ENCODE assay signal across 14 mouse cellular contexts in the genomic region with DNA sequence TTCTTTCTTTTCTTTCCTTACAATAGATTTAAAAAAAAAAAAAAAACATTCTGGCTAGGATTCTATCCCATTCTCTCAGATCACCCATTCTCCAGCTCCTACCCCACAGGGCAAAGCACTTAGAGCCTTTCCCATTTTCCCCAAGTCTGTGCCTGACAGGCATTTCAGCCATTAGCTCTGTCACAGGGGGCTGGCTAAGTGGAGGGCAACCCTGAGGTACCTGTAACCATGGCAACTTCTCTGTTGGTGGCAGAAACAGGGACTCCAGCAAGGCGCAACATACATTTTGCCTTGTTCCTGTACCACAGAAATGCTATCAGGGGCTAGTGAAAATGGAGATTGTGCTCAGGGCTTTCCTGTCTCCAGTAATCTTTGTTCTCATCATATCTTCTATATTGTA.
DNase-seq lines count a peak whose midpoint lies in the region; ATAC-seq and TF ChIP-seq lines count a peak whose summit lies in the region.
"Had no signal": no experiment of that assay in that cellular context is flagged by ENCODE, and none has a peak within 500 bp of the region (broad histone marks: within the 10 kb centered on the region; RNA-seq: fewer than 3 reads in every experiment).

No protein-coding gene starts in this region.

- peak; percentile 89 for ATAC-seq in midbrain, embryonic 12.5 days (ENCODE audit: low FRiP score, low read depth)
- ATAC-seq in CD4-positive, CD25-positive, alpha-beta regulatory T cell, adult 4 months, result no peak
- no peak for ATAC-seq in heart, embryonic 12.5 days (ENCODE audit: insufficient number of reproducible peaks, low FRiP score)

- no peak overlapping the region for H3K4me3 ChIP-seq in gastrocnemius, adult 2 months
- no peak overlapping the region for H3K4me3 ChIP-seq in midbrain, embryonic 12.5 days
- no peak overlapping the region for H3K4me3 ChIP-seq in heart, embryonic 12.5 days
- no peak overlapping the region for H3K4me3 ChIP-seq in lung, adult 2 months (replicated peaks; ENCODE audit: extremely low read depth, low read depth, low read length)
- H3K4me3 ChIP-seq: heart, embryonic 15.5 days had no signal

- H3K4me2 ChIP-seq in midbrain, embryonic 12.5 days (replicated peaks), result no peak overlapping the region
- H3K4me2 ChIP-seq in heart, embryonic 12.5 days, result no peak overlapping the region
- H3K4me2 ChIP-seq: heart, embryonic 15.5 days had no signal

- DNase-seq in gastrocnemius, adult 2 months, result no peak
- no peak for DNase-seq in gastrocnemius, postnatal 4 days (ENCODE audit: low spot score in 2 of 2)
- peak; percentile 68 for DNase-seq in forelimb bud, embryonic 11.5 days (ENCODE audit: low read depth, low spot score)
- no peak for DNase-seq in heart, adult 11 months
- DNase-seq in lung, adult 2 months, result no peak
- DNase-seq: cerebellum, adult 18-20 months; gastrocnemius, postnatal 10 days; kidney, adult 11 months; left cerebral cortex, postnatal 4 days; spleen, adult 18-20 months had no signal

- 13% methylated on average over 1 of the region's 1 CpGs for WGBS in midbrain, embryonic 12.5 days
- WGBS in heart, embryonic 12.5 days, result 39% methylated on average over 1 of the region's 1 CpGs
- WGBS in lung, adult 2 months, result 65% methylated on average over 1 of the region's 1 CpGs

- no peaks in the 10 kb centered on the region for H3K9me3 ChIP-seq in midbrain, embryonic 12.5 days
- no peaks in the 10 kb centered on the region for H3K9me3 ChIP-seq in heart, embryonic 12.5 days (replicated peaks)
- H3K9me3 ChIP-seq: heart, embryonic 15.5 days had no signal

- H3K36me3 ChIP-seq in midbrain, embryonic 12.5 days, result no peaks in the 10 kb centered on the region
- H3K36me3 ChIP-seq in heart, embryonic 12.5 days, result no peaks in the 10 kb centered on the region
- H3K36me3 ChIP-seq: heart, embryonic 15.5 days had no signal

- H3K27me3 ChIP-seq in midbrain, embryonic 12.5 days, result peaks cover 14% of the 10 kb centered on the region
- no peaks in the 10 kb centered on the region for H3K27me3 ChIP-seq in heart, embryonic 12.5 days (replicated peaks)
- H3K27me3 ChIP-seq: heart, embryonic 15.5 days had no signal

- H3K4me1 ChIP-seq in midbrain, embryonic 12.5 days, result peaks cover 35% of the 10 kb centered on the region
- H3K4me1 ChIP-seq in heart, embryonic 12.5 days (replicated peaks), result peaks cover 7% of the 10 kb centered on the region
- H3K4me1 ChIP-seq in lung, adult 2 months (ENCODE audit: control insufficient read depth, insufficient read depth, low read length), result no peaks in the 10 kb centered on the region

- H3K9ac ChIP-seq in midbrain, embryonic 12.5 days (replicated peaks), result no peak overlapping the region
- H3K9ac ChIP-seq in heart, embryonic 12.5 days, result no peak overlapping the region
- H3K9ac ChIP-seq: heart, embryonic 15.5 days had no signal

- no peak for TF ChIP-seq POLR2A in lung, adult 2 months (IDR thresholded peaks at IDR 0.05; ENCODE audit: borderline replicate concordance, extremely low read depth, low read depth, low read length)

- TF ChIP-seq CTCF in gastrocnemius, adult 2 months (IDR thresholded peaks at IDR 0.05), result no peak
- TF ChIP-seq CTCF in lung, adult 2 months (IDR thresholded peaks at IDR 0.05; ENCODE audit: insufficient read depth, low read length), result no peak

- H3K27ac ChIP-seq in gastrocnemius, adult 2 months, result peak overlapping the region; percentile 41; the same call in 1 of the 2 replicates
- H3K27ac ChIP-seq in midbrain, embryonic 12.5 days (replicated peaks), result peak overlapping the region; percentile 15; the same call in 1 of the 2 replicates
- no peak overlapping the region for H3K27ac ChIP-seq in heart, embryonic 12.5 days (ENCODE audit: poor library complexity, severe bottlenecking)
- H3K27ac ChIP-seq: heart, embryonic 15.5 days had no signal

- intact Hi-C loops in gastrocnemius, adult 2 months (cut with DNase I), result loop anchor here (5.0 kb wide), 1 partner anchor 37 kb away; no protein-coding TSS in a partner anchor
